Mouse (Mus musculus) E14TG2a.4 (cell line): ENCODE measurements around the gene Ptov1.

Experiments used
- H3K27me3 ChIP-seq: 2 replicates; pipeline ENCODE4 v1.6.1; 2014; ENCODE audit warnings: low read length, control low read depth; ENCODE audit not compliant: insufficient read depth
- H3K36me3 ChIP-seq: 2 replicates; pipeline ENCODE4 v1.6.1; 2014; ENCODE audit warnings: low read length, control low read depth; ENCODE audit not compliant: insufficient read depth
- H3K4me1 ChIP-seq: replicated peaks from 2 replicates; pipeline ENCODE4 v1.6.1; 2014; ENCODE audit warnings: low read depth, low read length, control low read depth
- H3K4me3 ChIP-seq: replicated peaks from 2 replicates; pipeline ENCODE4 v1.5.1; 2014; ENCODE audit warnings: mild to moderate bottlenecking, low read length
- H3K9me3 ChIP-seq: 2 replicates; pipeline ENCODE4 v1.6.1; 2014; ENCODE audit warnings: low read length, control low read depth
- CTCF ChIP-seq: conservative IDR thresholded peaks from 2 replicates; pipeline ENCODE4 v1.5.1; 2014; ENCODE audit warnings: low read length
- NANOG ChIP-seq: IDR thresholded peaks from 2 replicates; pipeline ENCODE4 v1.6.1; 2014; ENCODE audit warnings: borderline replicate concordance, low read length, mixed read lengths
- POU5F1 ChIP-seq: IDR thresholded peaks from 2 replicates; pipeline ENCODE4 v1.6.1; 2014; ENCODE audit warnings: low read length, borderline replicate concordance

Gene Ptov1

GRCm38 (mm10) chr7:44814423-44814822, 55.2 kb downstream of the Ptov1 start:
- no peaks in the 10 kb centered on the region for H3K27me3 ChIP-seq
- H3K4me3 ChIP-seq: no peak overlapping the region; the same call in 1 of the 2 replicates
- no peaks in the 10 kb centered on the region for H3K9me3 ChIP-seq
- peaks cover 44% of the 10 kb centered on the region for H3K36me3 ChIP-seq
- TF ChIP-seq NANOG (no peak), CTCF (no peak), POU5F1 (no peak)
- H3K4me1 ChIP-seq: peaks cover 44% of the 10 kb centered on the region

- Histone ChIP-seq H3K27me3 (no peaks in the 10 kb centered on the region), H3K9me3 (no peaks in the 10 kb centered on the region), H3K4me3 (no peak overlapping the region), H3K4me1 (peaks cover 40% of the 10 kb centered on the region), H3K36me3 (peaks cover 40% of the 10 kb centered on the region)
- TF ChIP-seq CTCF: no peak
- TF ChIP-seq POU5F1: no peak
- no peak for TF ChIP-seq NANOG
Measured at GRCm38 (mm10) chr7:44813985-44814384, 55.6 kb downstream of the Ptov1 start.
